Mouse (Mus musculus): Measurements from ENCODE around the gene Spata21. TPM values are rescaled to one million over a fixed set of nuclear protein-coding genes. Genes with fewer than 3 reads are reported as not detected.

The Spata21 gene
- total RNA-seq, 2 experiments from 2014 or later = 0.21 to 0.23 TPM

GRCm38 (mm10) chr4:141074109-141074508, 14.0 kb upstream of the Spata21 start:
- DNase-seq (ENCODE audit: low spot score in 2 of 2) = no peak

DNA sequence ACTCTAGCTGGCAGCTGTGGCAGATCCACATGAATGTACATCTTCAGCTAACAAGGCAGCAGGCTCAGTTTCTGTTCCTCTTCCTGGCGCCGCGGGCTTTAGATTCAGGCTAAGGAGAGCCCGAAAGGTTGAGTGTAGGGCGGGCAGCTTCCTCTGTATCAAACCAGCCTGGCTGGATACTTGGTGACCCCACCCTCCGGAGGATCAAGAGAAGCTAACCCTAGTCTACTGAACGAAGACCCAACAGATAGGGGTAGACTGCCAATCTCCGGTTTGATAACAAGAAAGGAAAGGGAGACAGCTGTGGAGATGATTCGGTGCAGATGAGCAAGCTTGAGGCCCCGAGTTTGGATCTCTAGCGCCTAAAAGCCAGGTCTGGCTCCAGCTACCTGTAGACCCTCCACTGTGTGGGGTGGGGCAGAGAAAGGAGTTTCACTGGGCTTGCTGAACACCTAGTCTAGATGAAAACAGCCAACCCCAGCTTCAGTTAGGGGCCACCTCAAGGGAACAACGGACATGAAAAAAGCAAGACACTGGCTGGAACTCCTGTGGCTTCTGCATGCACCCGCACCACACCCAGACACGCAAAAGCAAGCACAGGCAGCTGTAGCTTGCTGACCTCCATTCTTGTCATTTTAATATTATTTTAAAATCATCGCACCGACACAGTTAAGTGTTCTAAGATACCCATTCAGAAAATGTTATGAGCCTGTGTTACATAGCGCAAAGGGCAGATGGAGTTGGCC, 11.2 kb upstream of the Spata21 start:
- DNase-seq (ENCODE audit: low spot score in 2 of 2) = no peak

DNA sequence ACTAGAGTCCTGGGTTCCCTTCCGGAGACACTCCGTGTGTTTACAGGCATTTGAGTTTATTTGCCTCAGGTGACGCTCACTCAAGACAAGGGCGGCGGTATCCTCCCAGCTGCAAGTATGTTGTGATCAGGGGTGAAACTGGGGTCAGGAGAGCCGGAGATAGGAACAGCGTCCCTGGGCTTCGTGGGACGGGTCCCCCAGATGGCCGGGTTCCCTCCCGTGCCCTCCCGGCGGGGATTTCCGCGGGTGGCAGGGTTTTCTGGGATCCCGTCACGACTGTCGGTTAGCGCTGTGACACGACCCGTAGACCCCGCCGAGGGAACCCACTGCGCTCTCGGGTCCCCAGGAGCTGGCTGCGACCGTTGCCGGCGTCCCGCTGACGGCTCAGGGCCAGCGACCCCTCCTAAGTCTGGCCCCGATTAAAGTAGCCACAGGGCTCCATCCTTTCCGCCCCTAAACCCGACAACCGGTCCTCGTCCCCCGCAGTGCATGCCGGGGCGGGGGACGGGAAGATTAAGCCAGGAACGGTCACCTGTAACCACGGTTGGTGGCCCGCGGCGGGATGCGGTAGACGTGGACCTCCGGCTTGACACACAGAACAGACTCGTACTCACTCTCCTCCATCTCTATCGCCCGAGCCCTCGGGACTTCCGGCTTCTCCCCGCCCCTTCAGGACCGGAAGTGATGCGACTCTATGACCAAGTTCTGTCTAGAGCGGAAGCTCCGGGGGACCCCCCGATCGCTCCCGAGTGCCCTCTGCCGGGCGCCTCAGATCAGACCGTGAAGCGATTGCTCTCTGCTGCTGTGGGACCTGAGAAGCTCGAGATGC, 10.2 kb upstream of the Spata21 start, which contains the start of gene Necap2:
Gene Necap2 (minus strand): TSS at position 677 of the 829 bp plus-strand sequence.
- DNase-seq (ENCODE audit: low spot score in 2 of 2) = peak; percentile 95 to 96

GRCm38 (mm10) chr4:141078510-141079137, 9.5 kb upstream of the Spata21 start:
- DNase-seq (ENCODE audit: low spot score in 2 of 2) = no peak

- no peak for DNase-seq (ENCODE audit: low spot score in 2 of 2)
Observed at GRCm38 (mm10) chr4:141086862-141087261, 1.3 kb upstream of the Spata21 start.

- DNase-seq (ENCODE audit: low spot score in 2 of 2) = peak; percentile 30 to 60
Observed at GRCm38 (mm10) chr4:141088714-141089113, 581 bp downstream of the Spata21 start.

GRCm38 (mm10) chr4:141095016-141095415, 6.9 kb downstream of the Spata21 start:
- DNase-seq (ENCODE audit: low spot score in 2 of 2) = no peak

DNA sequence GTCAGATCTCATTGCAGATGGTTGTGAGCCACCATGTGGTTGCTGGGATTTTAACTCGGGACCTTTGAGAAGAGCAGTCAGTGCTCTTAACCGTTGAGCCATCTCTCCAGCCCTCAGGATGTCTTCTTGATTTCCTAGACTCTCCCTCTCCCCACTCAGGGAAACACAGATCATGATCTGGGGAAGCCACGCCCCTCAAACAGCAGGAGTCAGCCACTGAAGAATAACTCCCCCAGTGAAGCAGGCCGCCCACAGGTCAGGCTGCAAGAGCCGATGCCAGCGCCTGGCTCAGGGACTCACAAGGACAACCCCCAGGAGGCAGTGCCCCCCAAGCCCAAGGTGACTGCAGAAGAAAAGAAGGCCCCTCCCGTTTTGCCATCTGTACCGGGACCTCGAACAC, 8.6 kb downstream of the Spata21 start:
- DNase-seq (ENCODE audit: low spot score in 2 of 2) = no peak

DNA sequence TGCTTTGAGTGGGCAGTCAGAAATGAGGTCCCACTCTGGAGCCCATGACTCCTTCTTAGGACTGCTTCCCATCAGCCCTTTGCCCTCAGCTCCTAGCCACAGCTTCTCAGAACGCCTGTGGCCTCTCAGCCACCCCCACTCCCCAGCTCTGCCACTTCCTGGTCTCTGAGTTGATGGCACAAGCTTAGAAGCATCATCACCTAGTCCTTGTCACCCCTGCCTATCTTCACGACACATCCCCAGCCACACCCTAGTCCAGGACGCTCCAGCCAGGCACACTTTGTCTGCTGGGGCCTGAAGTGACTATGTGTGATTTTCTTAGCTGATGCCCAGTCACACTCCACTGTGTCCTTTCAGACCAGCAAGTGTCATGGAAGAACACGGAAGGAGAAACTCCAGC, 10.8 kb downstream of the Spata21 start:
- DNase-seq (ENCODE audit: low spot score in 2 of 2) = no peak

- no peak for DNase-seq (ENCODE audit: low spot score in 2 of 2)
Observed at GRCm38 (mm10) chr4:141099956-141100355, 11.8 kb downstream of the Spata21 start.

DNA sequence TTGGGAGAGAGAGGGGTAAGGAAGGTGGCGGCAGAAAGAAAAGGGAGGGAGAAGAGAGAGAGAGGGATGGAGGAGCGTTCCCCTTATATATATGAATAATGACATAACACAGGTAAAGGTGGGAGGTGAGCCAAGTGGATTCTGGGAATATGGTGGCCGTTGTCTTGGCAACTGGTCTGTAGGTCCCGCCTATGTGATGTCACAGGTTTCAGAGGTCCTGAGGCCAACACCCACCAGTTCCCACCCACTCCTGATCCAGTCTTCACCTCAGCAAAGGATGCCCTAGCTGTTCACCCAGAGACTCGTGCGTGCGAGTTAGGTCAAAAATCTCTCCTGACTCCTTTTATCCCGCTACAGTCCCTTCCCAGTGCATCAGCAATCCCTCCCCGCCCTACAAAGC, 13.2 kb downstream of the Spata21 start:
- DNase-seq (ENCODE audit: low spot score in 2 of 2) = no peak

DNA sequence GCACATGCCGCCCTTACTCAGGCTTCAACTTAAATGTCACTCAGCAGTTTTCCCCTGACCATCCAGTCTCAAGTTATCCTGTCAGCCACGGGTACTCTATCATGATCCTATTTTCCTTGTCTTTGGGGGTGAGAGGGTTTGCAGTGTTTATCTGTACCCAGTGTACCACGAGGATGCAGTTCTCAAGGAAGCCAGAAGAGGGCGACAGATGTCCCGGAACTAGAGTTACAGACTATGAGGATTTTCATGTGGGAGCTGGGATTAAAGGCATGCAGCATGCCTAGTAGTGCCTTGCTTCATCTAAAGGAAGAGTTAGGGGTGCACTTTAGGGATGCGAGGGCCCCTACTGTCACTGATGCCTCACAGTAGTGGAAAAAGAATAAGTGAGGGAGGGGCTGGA, 13.7 kb downstream of the Spata21 start:
- DNase-seq (ENCODE audit: low spot score in 2 of 2) = no peak

DNA sequence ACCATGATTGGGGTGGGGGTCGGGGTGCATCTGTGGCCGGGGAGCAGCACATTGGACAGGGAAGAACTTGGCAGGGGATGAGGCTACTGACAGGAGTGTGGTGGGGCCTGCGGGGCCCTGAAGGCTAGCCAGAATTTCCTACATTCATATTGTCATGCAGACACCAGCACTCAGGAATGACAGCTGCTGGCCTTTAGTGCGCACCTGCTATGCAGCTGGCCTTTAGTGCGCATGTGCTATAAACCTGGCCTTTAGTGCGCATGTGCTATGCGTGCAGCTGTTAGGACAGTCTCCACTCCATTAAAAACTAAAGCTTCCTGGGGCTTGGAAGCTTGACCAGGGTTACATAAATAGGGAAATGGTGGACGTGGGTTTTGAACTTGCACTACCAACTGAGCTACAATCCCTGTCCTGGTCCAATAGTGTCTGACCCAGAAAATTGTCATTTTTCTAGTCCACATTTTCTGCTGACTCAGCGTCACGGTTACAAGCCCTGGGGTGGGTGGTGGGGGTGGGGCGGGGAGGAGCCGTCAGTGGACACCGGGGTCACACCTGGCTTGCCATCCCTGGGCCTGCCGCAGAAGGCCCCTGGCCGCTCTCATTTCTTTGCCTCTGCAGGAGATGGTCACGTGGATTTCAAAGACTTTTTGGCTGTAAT, 18.5 kb downstream of the Spata21 start:
- no peak for DNase-seq (ENCODE audit: low spot score in 2 of 2)

- DNase-seq (ENCODE audit: low spot score in 2 of 2) = no peak
Observed at GRCm38 (mm10) chr4:141108196-141108732, 20.1 kb downstream of the Spata21 start.

- DNase-seq (ENCODE audit: low spot score in 2 of 2) = no peak
Observed at GRCm38 (mm10) chr4:141113831-141114230, 25.7 kb downstream of the Spata21 start.

GRCm38 (mm10) chr4:141114521-141114981, 26.4 kb downstream of the Spata21 start:
- peak; percentile 27 to 39 for DNase-seq (ENCODE audit: low spot score in 2 of 2)

- no peak for DNase-seq (ENCODE audit: low spot score in 2 of 2)
Observed at GRCm38 (mm10) chr4:141115398-141115797, 27.3 kb downstream of the Spata21 start.

GRCm38 (mm10) chr4:141118691-141119090, 30.6 kb downstream of the Spata21 start:
- no peak for DNase-seq (ENCODE audit: low spot score in 2 of 2)

GRCm38 (mm10) chr4:141120700-141121099, 32.6 kb downstream of the Spata21 start:
- DNase-seq (ENCODE audit: low spot score in 2 of 2) = peak; percentile 68 to 78

- DNase-seq (ENCODE audit: low spot score in 2 of 2) = no peak
Observed at GRCm38 (mm10) chr4:141122663-141123062, 34.5 kb downstream of the Spata21 start.

DNA sequence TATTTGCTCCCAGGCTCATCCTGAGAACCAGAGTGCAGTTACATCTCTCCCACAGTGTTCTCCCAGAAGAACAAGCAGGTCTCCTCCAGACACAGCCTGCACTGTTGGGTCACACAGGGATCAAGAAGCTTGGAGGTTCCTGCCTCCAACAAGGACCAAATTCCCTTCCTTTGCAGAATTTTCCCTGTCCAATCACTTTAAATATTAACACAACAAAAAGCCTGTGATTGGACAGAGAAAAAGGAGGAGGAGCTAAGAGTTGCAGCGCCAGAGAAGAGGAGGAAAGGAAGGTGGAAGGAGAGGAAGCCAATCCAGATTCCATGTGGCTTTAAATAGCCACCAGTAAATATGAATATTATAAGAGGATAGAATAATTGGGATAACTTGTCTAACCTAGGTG, 34.9 kb downstream of the Spata21 start:
- no peak for DNase-seq (ENCODE audit: low spot score in 2 of 2)
